Mouse (Mus musculus): Measurements from ENCODE around the gene Olfr220. TPM values are rescaled to one million over a fixed set of nuclear protein-coding genes. Genes with fewer than 3 reads are reported as not detected.

Olfr220 gene
- polyA plus RNA-seq (2017; shearing (Covaris generic)): not detected

DNA sequence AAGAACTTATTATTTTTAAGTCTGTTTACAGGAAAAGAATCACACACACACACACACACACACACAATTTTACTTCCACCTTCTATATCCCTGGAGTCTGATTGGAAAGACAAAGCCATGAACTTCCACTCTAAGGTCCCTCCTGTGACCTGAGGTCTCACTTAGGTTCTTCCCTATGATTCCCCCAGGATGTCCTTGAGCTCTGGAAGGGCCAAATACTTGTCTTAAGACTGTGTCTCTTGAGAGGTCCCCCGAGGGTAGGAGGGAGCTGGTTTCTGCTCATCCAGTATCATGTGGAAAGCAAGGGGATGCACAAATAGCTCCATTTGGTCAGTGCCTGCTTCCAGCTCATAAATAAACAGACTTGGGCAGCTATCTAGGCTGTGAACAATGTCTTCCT is at the start of gene Olfr220:
TSS of gene Olfr220 (plus strand) at position 301 of the 400 bp plus-strand sequence.

DNA sequence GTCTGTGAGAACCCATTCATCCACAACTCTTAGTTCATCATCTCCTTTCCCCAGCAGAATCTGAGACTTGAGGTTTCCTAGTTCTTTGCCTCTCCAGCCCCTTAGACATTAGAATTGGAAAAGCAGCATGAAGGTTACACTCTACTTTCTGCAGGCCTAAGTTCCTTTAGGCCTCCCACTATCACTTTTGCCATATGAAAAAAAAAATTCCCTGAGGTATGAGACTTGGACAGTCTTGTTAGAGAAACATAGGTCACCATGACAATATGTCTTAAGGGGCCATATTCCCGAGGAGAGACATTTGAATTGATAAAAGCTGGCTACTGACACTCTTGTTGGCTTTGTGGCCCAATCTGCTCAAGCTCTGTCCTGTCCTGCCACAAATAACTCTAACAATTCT is 18.1 kb upstream of the Olfr220 start, which contains the start of gene Olfr414:
TSS of gene Olfr414 (plus strand) at position 301 of the 400 bp plus-strand sequence.

Other genes with a start within 250 kb of the Olfr220 start
- gene Olfr419, start 190.0 kb upstream of the Olfr220 start, polyA plus RNA-seq (2017; shearing (Covaris generic)): not detected
- gene Mptx1, start 111.6 kb upstream of the Olfr220 start, polyA plus RNA-seq (2017; shearing (Covaris generic)): not detected
- not detected for gene Olfr417, start 77.0 kb upstream of the Olfr220 start, polyA plus RNA-seq (2017; shearing (Covaris generic))
- gene Olfr248, start 51.0 kb upstream of the Olfr220 start, polyA plus RNA-seq (2017; shearing (Covaris generic)): not detected
- gene Olfr414, start 18.0 kb upstream of the Olfr220 start, polyA plus RNA-seq (2017; shearing (Covaris generic)): not detected
- gene Fmn2, start 59.7 kb downstream of the Olfr220 start, polyA plus RNA-seq (2017; shearing (Covaris generic)): not detected

All from effector memory CD4-positive, alpha-beta T cell, adult 7 months (primary cell).